26 mouse cellular contexts compared by ENCODE assay signal in the genomic region with DNA sequence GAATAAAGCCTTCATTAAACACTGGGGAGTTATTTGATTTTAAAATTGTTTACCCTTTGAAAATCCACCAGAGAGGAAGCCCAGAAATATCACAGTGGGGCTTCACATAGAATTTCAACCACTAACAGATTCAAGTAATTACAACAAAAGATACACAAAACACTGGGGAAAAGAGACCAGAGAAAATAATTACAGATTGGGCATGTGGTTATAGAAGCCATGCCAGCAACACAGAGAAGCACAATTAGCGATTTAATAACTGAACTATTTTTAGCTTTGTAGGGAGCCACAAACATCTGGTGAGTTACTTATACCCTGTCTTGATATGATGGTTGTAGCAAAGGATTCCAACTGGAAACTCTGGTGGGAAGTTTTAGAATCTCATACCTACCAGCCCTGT.
DNase-seq lines count a peak whose midpoint lies in the region; ATAC-seq and TF ChIP-seq lines count a peak whose summit lies in the region.
"Had no signal": no experiment of that assay in that cellular context is flagged by ENCODE, and none has a peak within 500 bp of the region (broad histone marks: within the 10 kb centered on the region; RNA-seq: fewer than 3 reads in every experiment).

No protein-coding gene starts in this region.

- H3K4me3 ChIP-seq in forebrain, embryonic 16.5 days (replicated peaks; ENCODE audit: low read length), result no peak overlapping the region
- H3K4me3 ChIP-seq in forebrain, embryonic 11.5 days (ENCODE audit: low read depth, low read length), result no peak overlapping the region
- H3K4me3 ChIP-seq in layer of hippocampus, adult 2 months, result no peak overlapping the region
- H3K4me3 ChIP-seq: embryonic facial prominence, embryonic 15.5 days; forebrain, embryonic 12.5 days; gastrocnemius, adult 2 months; hindbrain, embryonic 10.5 days had no signal

- TF ChIP-seq CTCF in layer of hippocampus, adult 2 months (conservative IDR thresholded peaks at IDR 0.05), result no peak
- no peak for TF ChIP-seq CTCF in brain, embryonic 14.5 days (IDR thresholded peaks at IDR 0.05; ENCODE audit: borderline replicate concordance, extremely low read depth, insufficient read depth, insufficient read length)

- H3K27me3 ChIP-seq in forebrain, embryonic 16.5 days (replicated peaks; ENCODE audit: control insufficient read depth, insufficient read depth, low read length), result no peaks in the 10 kb centered on the region
- no peaks in the 10 kb centered on the region for H3K27me3 ChIP-seq in forebrain, embryonic 11.5 days (ENCODE audit: control insufficient read depth, insufficient read depth, low read length)
- H3K27me3 ChIP-seq: embryonic facial prominence, embryonic 15.5 days; forebrain, embryonic 12.5 days had no signal

- H3K9ac ChIP-seq in forebrain, embryonic 16.5 days (replicated peaks; ENCODE audit: low read depth, low read length), result no peak overlapping the region
- no peak overlapping the region for H3K9ac ChIP-seq in forebrain, embryonic 11.5 days (ENCODE audit: low read length)
- H3K9ac ChIP-seq: embryonic facial prominence, embryonic 15.5 days; forebrain, embryonic 12.5 days; hindbrain, embryonic 14.5 days had no signal

- H3K36me3 ChIP-seq in forebrain, embryonic 16.5 days (ENCODE audit: control insufficient read depth, insufficient read depth), result no peaks in the 10 kb centered on the region
- no peaks in the 10 kb centered on the region for H3K36me3 ChIP-seq in forebrain, embryonic 11.5 days (ENCODE audit: control insufficient read depth, insufficient read depth, low read length)
- H3K36me3 ChIP-seq: embryonic facial prominence, embryonic 15.5 days; forebrain, embryonic 12.5 days; hindbrain, embryonic 10.5 days had no signal

- no peak overlapping the region for H3K27ac ChIP-seq in forebrain, embryonic 16.5 days (ENCODE audit: low read length)
- no peak overlapping the region for H3K27ac ChIP-seq in forebrain, embryonic 11.5 days (ENCODE audit: low read depth, low read length)
- peak overlapping the region; percentile 25; the same call in 1 of the 2 replicates for H3K27ac ChIP-seq in layer of hippocampus, adult 2 months
- H3K27ac ChIP-seq: embryonic facial prominence, embryonic 15.5 days; forebrain, embryonic 12.5 days; gastrocnemius, adult 2 months; hindbrain, embryonic 10.5 days; hindbrain, embryonic 14.5 days had no signal

- no peak overlapping the region for H3K4me2 ChIP-seq in forebrain, embryonic 16.5 days (ENCODE audit: low read length)
- H3K4me2 ChIP-seq in forebrain, embryonic 11.5 days (ENCODE audit: low read depth, low read length, severe bottlenecking), result no peak overlapping the region
- H3K4me2 ChIP-seq: embryonic facial prominence, embryonic 15.5 days; forebrain, embryonic 12.5 days; heart, embryonic 11.5 days; hindbrain, embryonic 14.5 days had no signal

- ATAC-seq in forebrain, embryonic 16.5 days, result peak; percentile 59
- no peak for ATAC-seq in forebrain, embryonic 11.5 days (replicated peaks; ENCODE audit: low FRiP score)
- ATAC-seq: activated CD4-positive, CD25-positive, alpha-beta regulatory T cell, adult 4 months; CD4-positive, CD25-positive, alpha-beta regulatory T cell, adult 4 months; intestine, postnatal 0 days had no signal

- TF ChIP-seq POLR2A in brain, embryonic 14.5 days (IDR thresholded peaks at IDR 0.05; ENCODE audit: borderline replicate concordance, extremely low read depth, insufficient read depth, insufficient read length, poor library complexity, severe bottlenecking), result no peak

- DNase-seq in forebrain, embryonic 11.5 days (ENCODE audit: low spot score), result no peak
- DNase-seq in layer of hippocampus, adult 2 months (ENCODE audit: low spot score in 2 of 2), result no peak
- no peak for DNase-seq in layer of hippocampus, postnatal 10 days (ENCODE audit: low spot score in 2 of 2)
- DNase-seq in brain, embryonic 14.5 days (ENCODE audit: low read depth), result peak; percentile 60
- DNase-seq in heart, postnatal 14 days, result no peak
- DNase-seq: adrenal gland, adult 8-10 months; adrenal gland, postnatal 25 days; cerebellum, adult 11 months; cerebellum, adult 8-10 months; cerebellum, postnatal 10 days; cerebellum, postnatal 36 days; embryo, embryonic 11 days; gastrocnemius, adult 2 months; gastrocnemius, postnatal 14 days; heart, adult 11 months; heart, postnatal 36 days; kidney, adult 2 months had no signal

- H3K9me3 ChIP-seq in forebrain, embryonic 16.5 days (ENCODE audit: control insufficient read depth, low read length), result no peaks in the 10 kb centered on the region
- no peaks in the 10 kb centered on the region for H3K9me3 ChIP-seq in forebrain, embryonic 11.5 days (ENCODE audit: control insufficient read depth, low read length)
- H3K9me3 ChIP-seq: embryonic facial prominence, embryonic 15.5 days; forebrain, embryonic 12.5 days; hindbrain, embryonic 10.5 days had no signal

- 66% methylated on average over 1 of the region's 1 CpGs for WGBS in forebrain, embryonic 16.5 days
- 89% methylated on average over 1 of the region's 1 CpGs for WGBS in forebrain, embryonic 11.5 days

- H3K4me1 ChIP-seq in forebrain, embryonic 16.5 days (replicated peaks; ENCODE audit: control insufficient read depth, insufficient read depth, low read length), result no peaks in the 10 kb centered on the region
- H3K4me1 ChIP-seq in forebrain, embryonic 11.5 days (replicated peaks; ENCODE audit: control insufficient read depth, insufficient read depth, low read length), result no peaks in the 10 kb centered on the region
- H3K4me1 ChIP-seq: embryonic facial prominence, embryonic 15.5 days; forebrain, embryonic 12.5 days; hindbrain, embryonic 10.5 days had no signal

- intact Hi-C loops in heart, postnatal 14 days (cut with DNase I), result no loop called here
